Mouse (Mus musculus): ENCODE results near the gene Daxx. TPM values are rescaled to one million over a fixed set of nuclear protein-coding genes. Genes with fewer than 3 reads are reported as not detected.
"Not testable (repeated sequence)": the region's sequence is repeated elsewhere in the genome, so short reads cannot be mapped to it uniquely, and the experiment has no call there.

Daxx gene
- polyA plus RNA-seq, 1 experiment from 2014 or later: 73.1 TPM

GRCm38 (mm10) chr17:33892429-33892828 lies 16.8 kb upstream of the Daxx start:
- Histone ChIP-seq H3K4me1 (replicated peaks) (peaks cover 18% of the 10 kb centered on the region), H3K9me3 (no peaks in the 10 kb centered on the region), H3K36me3 (no peaks in the 10 kb centered on the region), H3K4me3 (no peak overlapping the region), H3K27me3 (ENCODE audit: insufficient read depth, poor library complexity, severe bottlenecking) (no peaks in the 10 kb centered on the region), H3K27ac (no peak overlapping the region)
- 18% methylated on average over 7 of the region's 7 CpGs for WGBS
- DNase-seq (ENCODE audit: low spot score): no peak

- H3K4me1 ChIP-seq (replicated peaks): peaks cover 14% of the 10 kb centered on the region
- 73% methylated on average over 4 of the region's 4 CpGs for WGBS
Observed at GRCm38 (mm10) chr17:33893011-33893410, 16.2 kb upstream of the Daxx start.

GRCm38 (mm10) chr17:33897114-33897794 lies 12.0 kb upstream of the Daxx start:
- no peaks in the 10 kb centered on the region for H3K9me3 ChIP-seq
- no peaks in the 10 kb centered on the region for H3K27me3 ChIP-seq (ENCODE audit: insufficient read depth, poor library complexity, severe bottlenecking)
- peak; percentile 47 for DNase-seq (ENCODE audit: low spot score)
- 41% methylated on average over 6 of the region's 6 CpGs for WGBS
- no peak overlapping the region for H3K4me3 ChIP-seq
- no peaks in the 10 kb centered on the region for H3K36me3 ChIP-seq
- H3K27ac ChIP-seq: no peak overlapping the region
- H3K4me1 ChIP-seq (replicated peaks): no peaks in the 10 kb centered on the region

More at GRCm38 (mm10) chr17:33893011-33893410, 16.2 kb upstream of the Daxx start:
- not testable (repeated sequence) for H3K27ac ChIP-seq; H3K36me3 ChIP-seq; H3K4me3 ChIP-seq; DNase-seq (ENCODE audit: low spot score); H3K9me3 ChIP-seq; H3K27me3 ChIP-seq (ENCODE audit: insufficient read depth, poor library complexity, severe bottlenecking)

GRCm38 (mm10) chr17:33898193-33898592 lies 11.0 kb upstream of the Daxx start:
- not testable (repeated sequence) for DNase-seq (ENCODE audit: low spot score); H3K36me3 ChIP-seq; H3K27me3 ChIP-seq (ENCODE audit: insufficient read depth, poor library complexity, severe bottlenecking); H3K4me1 ChIP-seq (replicated peaks); H3K27ac ChIP-seq; H3K9me3 ChIP-seq; H3K4me3 ChIP-seq
- WGBS: 80% methylated on average over 4 of the region's 4 CpGs

- WGBS: 82% methylated on average over 4 of the region's 4 CpGs
- Histone ChIP-seq H3K4me1 (replicated peaks) (peaks cover 3% of the 10 kb centered on the region; the same call in 1 of the 2 replicates), H3K27me3 (ENCODE audit: insufficient read depth, poor library complexity, severe bottlenecking) (no peaks in the 10 kb centered on the region), H3K9me3 (no peaks in the 10 kb centered on the region), H3K4me3 (no peak overlapping the region), H3K27ac (no peak overlapping the region), H3K36me3 (no peaks in the 10 kb centered on the region)
- no peak for DNase-seq (ENCODE audit: low spot score)
Observed at GRCm38 (mm10) chr17:33899642-33900041, 9.6 kb upstream of the Daxx start.

GRCm38 (mm10) chr17:33900281-33900988 lies 8.8 kb upstream of the Daxx start:
- peaks cover 6% of the 10 kb centered on the region for H3K4me1 ChIP-seq (replicated peaks)
- H3K36me3 ChIP-seq: no peaks in the 10 kb centered on the region
- H3K9me3 ChIP-seq: no peaks in the 10 kb centered on the region
- no peak overlapping the region for H3K4me3 ChIP-seq
- DNase-seq (ENCODE audit: low spot score): no peak
- WGBS: 78% methylated on average over 7 of the region's 7 CpGs
- H3K27ac ChIP-seq: no peak overlapping the region
- H3K27me3 ChIP-seq (ENCODE audit: insufficient read depth, poor library complexity, severe bottlenecking): no peaks in the 10 kb centered on the region

GRCm38 (mm10) chr17:33900989-33901314 lies 8.3 kb upstream of the Daxx start:
- Histone ChIP-seq H3K4me1 (replicated peaks) (peaks cover 6% of the 10 kb centered on the region), H3K9me3 (no peaks in the 10 kb centered on the region), H3K36me3 (no peaks in the 10 kb centered on the region), H3K27me3 (ENCODE audit: insufficient read depth, poor library complexity, severe bottlenecking) (no peaks in the 10 kb centered on the region), H3K27ac (no peak overlapping the region), H3K4me3 (no peak overlapping the region)
- no peak for DNase-seq (ENCODE audit: low spot score)
- 90% methylated on average over 4 of the region's 4 CpGs for WGBS

- 65% methylated on average over 4 of the region's 4 CpGs for WGBS
- Histone ChIP-seq H3K9me3 (no peaks in the 10 kb centered on the region), H3K27me3 (ENCODE audit: insufficient read depth, poor library complexity, severe bottlenecking) (no peaks in the 10 kb centered on the region), H3K4me3 (no peak overlapping the region), H3K27ac (no peak overlapping the region), H3K4me1 (replicated peaks) (peaks cover 6% of the 10 kb centered on the region), H3K36me3 (no peaks in the 10 kb centered on the region)
- no peak for DNase-seq (ENCODE audit: low spot score)
Observed at GRCm38 (mm10) chr17:33901653-33902052, 7.6 kb upstream of the Daxx start.

- 83% methylated on average over 4 of the region's 4 CpGs for WGBS
- H3K9me3 ChIP-seq: no peaks in the 10 kb centered on the region
- H3K4me3 ChIP-seq: no peak overlapping the region
- no peak for DNase-seq (ENCODE audit: low spot score)
- H3K27me3 ChIP-seq (ENCODE audit: insufficient read depth, poor library complexity, severe bottlenecking): no peaks in the 10 kb centered on the region
- H3K4me1 ChIP-seq (replicated peaks): peaks cover 6% of the 10 kb centered on the region
- H3K36me3 ChIP-seq: no peaks in the 10 kb centered on the region
- H3K27ac ChIP-seq: no peak overlapping the region
Observed at GRCm38 (mm10) chr17:33902079-33902478, 7.1 kb upstream of the Daxx start.

GRCm38 (mm10) chr17:33902491-33902890 lies 6.7 kb upstream of the Daxx start:
- no peaks in the 10 kb centered on the region for H3K9me3 ChIP-seq
- 86% methylated on average over 7 of the region's 7 CpGs for WGBS
- no peak overlapping the region for H3K4me3 ChIP-seq
- no peak overlapping the region for H3K27ac ChIP-seq
- no peaks in the 10 kb centered on the region for H3K36me3 ChIP-seq
- H3K27me3 ChIP-seq (ENCODE audit: insufficient read depth, poor library complexity, severe bottlenecking): no peaks in the 10 kb centered on the region
- DNase-seq (ENCODE audit: low spot score): no peak
- peaks cover 6% of the 10 kb centered on the region for H3K4me1 ChIP-seq (replicated peaks)

- H3K27me3 ChIP-seq (ENCODE audit: insufficient read depth, poor library complexity, severe bottlenecking); H3K4me3 ChIP-seq; H3K36me3 ChIP-seq; DNase-seq (ENCODE audit: low spot score); H3K9me3 ChIP-seq; H3K27ac ChIP-seq: not testable (repeated sequence)
- H3K4me1 ChIP-seq (replicated peaks): peaks cover 20% of the 10 kb centered on the region
- 78% methylated on average over 6 of the region's 6 CpGs for WGBS
Observed at GRCm38 (mm10) chr17:33903911-33904651, 5.1 kb upstream of the Daxx start.

- H3K36me3 ChIP-seq; DNase-seq (ENCODE audit: low spot score); H3K9me3 ChIP-seq; H3K27ac ChIP-seq; H3K27me3 ChIP-seq (ENCODE audit: insufficient read depth, poor library complexity, severe bottlenecking); H3K4me3 ChIP-seq: not testable (repeated sequence)
- peaks cover 23% of the 10 kb centered on the region for H3K4me1 ChIP-seq (replicated peaks)
- WGBS: 18% methylated on average over 3 of the region's 4 CpGs
Observed at GRCm38 (mm10) chr17:33904835-33905234, 4.4 kb upstream of the Daxx start, which contains the start of gene Platr17. Gene Platr17 (plus strand): TSS chr17:33905135.
